Mouse (Mus musculus) thymus, postnatal 14 days (tissue): ENCODE measurements around the gene Nlgn2.

ENCODE experiments used
- DNase-seq: peaks from one replicate; pipeline ENCODE4 v3.0.0; 2021

The Nlgn2 gene

GRCm38 (mm10) chr11:69793429-69793828 lies 44.2 kb downstream of the Nlgn2 start:
- DNase-seq: no peak

GRCm38 (mm10) chr11:69791420-69791819 lies 46.2 kb downstream of the Nlgn2 start:
- no peak for DNase-seq

GRCm38 (mm10) chr11:69789431-69789830 lies 48.2 kb downstream of the Nlgn2 start:
- DNase-seq: no peak

- DNase-seq: no peak
Observed at GRCm38 (mm10) chr11:69787306-69787705, 50.3 kb downstream of the Nlgn2 start.

DNA sequence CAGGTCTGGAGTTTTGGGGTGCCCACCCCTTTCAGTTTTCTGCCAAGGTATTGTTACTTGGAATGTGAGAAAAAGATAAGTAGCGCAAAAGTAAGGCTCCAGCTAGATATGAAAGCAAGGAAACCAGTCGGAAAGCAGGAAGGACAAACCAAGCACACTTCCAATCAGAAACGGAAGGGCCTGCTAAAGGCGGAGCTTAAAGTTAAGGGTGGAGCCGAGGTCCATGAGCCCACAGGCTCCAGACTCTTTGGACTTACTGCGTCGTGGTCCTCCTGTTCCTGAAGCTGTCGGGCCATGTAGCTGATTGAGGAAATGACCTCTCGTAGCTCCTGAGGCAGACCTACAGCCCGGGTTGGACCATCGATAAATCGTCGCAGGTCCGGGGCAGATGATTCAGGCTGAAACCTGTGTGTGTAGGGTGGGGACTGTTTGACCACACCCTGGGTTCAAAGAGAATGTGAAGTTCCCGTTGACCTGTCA lies 52.8 kb downstream of the Nlgn2 start:
- DNase-seq: no peak

- DNase-seq: no peak
Observed at GRCm38 (mm10) chr11:69781828-69782227, 55.8 kb downstream of the Nlgn2 start.

- no peak for DNase-seq
Observed at GRCm38 (mm10) chr11:69778985-69779384, 58.6 kb downstream of the Nlgn2 start.

GRCm38 (mm10) chr11:69778258-69778982 lies 59.2 kb downstream of the Nlgn2 start:
- DNase-seq: no peak

GRCm38 (mm10) chr11:69777504-69778257 lies 59.9 kb downstream of the Nlgn2 start:
- no peak for DNase-seq

- no peak for DNase-seq
Observed at GRCm38 (mm10) chr11:69776488-69776887, 61.1 kb downstream of the Nlgn2 start.

DNA sequence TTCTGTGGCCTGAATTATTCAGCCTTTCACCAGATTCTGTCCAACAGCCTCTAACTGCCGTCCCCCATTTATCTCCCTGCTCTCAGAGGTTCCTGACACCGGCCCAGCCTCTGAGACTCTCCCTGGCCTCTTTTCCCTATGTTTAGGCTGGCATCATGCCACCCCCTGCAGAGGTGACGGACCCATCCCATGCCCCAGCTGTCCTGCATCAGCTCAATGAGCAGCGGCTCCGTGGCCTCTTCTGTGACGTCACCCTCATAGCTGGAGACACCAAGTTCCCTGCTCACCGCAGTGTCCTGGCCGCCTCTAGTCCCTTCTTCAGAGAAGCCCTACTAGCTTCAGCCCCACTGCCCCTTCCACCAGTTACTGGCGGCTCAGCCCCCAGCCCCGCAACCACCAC lies 61.9 kb downstream of the Nlgn2 start:
- DNase-seq: no peak

GRCm38 (mm10) chr11:69774961-69775360 lies 62.6 kb downstream of the Nlgn2 start:
- DNase-seq: no peak
